Mouse (Mus musculus): ENCODE measurements around the gene 9430097D07Rik.

DNA sequence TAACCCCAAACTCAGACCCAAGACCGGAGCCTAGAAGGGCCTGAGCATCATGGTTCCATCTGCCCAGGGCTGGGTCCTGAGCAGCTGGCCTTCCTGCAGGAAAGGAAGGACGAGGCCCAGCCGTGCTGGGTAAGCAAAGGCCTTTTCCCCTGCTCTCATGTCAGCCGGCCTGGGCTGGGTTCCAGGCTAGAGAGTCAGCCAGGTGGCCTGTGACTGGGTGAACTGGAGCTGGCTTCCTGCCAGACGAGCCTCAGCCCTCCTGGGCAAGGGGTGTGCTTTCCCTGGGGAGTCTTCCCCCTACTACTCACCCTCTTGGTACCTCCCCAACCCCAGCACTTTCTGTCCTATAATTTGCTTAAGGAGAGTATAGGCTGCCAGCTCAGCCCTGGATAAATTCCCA is 7.3 kb downstream of the 9430097D07Rik start:
- TF ChIP-seq MAX (IDR thresholded peaks at IDR 0.05; ENCODE audit: low read depth) (no peak), POLR2A (IDR thresholded peaks at IDR 0.05; ENCODE audit: insufficient read length, low read depth) (no peak), TCF12 (IDR thresholded peaks at IDR 0.05; ENCODE audit: insufficient read depth, poor library complexity, severe bottlenecking) (no peak), POLR2AphosphoS2 (IDR thresholded peaks at IDR 0.05; ENCODE audit: insufficient read length, low read depth) (no peak)

All from myocyte (in vitro differentiated cells).